Mouse (Mus musculus) forebrain, embryonic 16.5 days (tissue): ENCODE results near the gene Fam178b. TPM values are rescaled to one million over a fixed set of nuclear protein-coding genes. Genes with fewer than 3 reads are reported as not detected.

Source experiments
- ATAC-seq: fragments of 200-750 bp; cut with Nextera tagmentation; 2 replicates; pipeline ENCODE4 v1.8.0; 2017; ENCODE audit warnings: mild to moderate bottlenecking, moderate library complexity
- H3K27ac ChIP-seq: fragments of 300-500 bp; sonication (generic); 2 replicates; pipeline ENCODE4 v1.5.1; 2014; ENCODE audit warnings: low read length, control low read depth
- H3K27me3 ChIP-seq: fragments of 300-500 bp; sonication (generic); replicated peaks from 2 replicates; pipeline ENCODE4 v1.6.1; 2014; ENCODE audit warnings: low read length; ENCODE audit not compliant: control insufficient read depth, insufficient read depth
- H3K36me3 ChIP-seq: fragments of 300-500 bp; sonication (generic); 2 replicates; pipeline ENCODE4 v1.6.1; 2014; ENCODE audit not compliant: control insufficient read depth, insufficient read depth
- H3K4me1 ChIP-seq: fragments of 300-500 bp; sonication (generic); replicated peaks from 2 replicates; pipeline ENCODE4 v1.6.1; 2014; ENCODE audit warnings: low read length; ENCODE audit not compliant: control insufficient read depth, insufficient read depth
- H3K4me2 ChIP-seq: fragments of 300-500 bp; sonication (generic); 2 replicates; pipeline ENCODE4 v1.6.1; 2014; ENCODE audit warnings: mild to moderate bottlenecking, low read length, control low read depth
- H3K4me3 ChIP-seq: fragments of 300-500 bp; sonication (generic); replicated peaks from 2 replicates; pipeline ENCODE4 v1.5.1; 2014; ENCODE audit warnings: mild to moderate bottlenecking, low read length, control low read depth
- H3K9ac ChIP-seq: fragments of 300-500 bp; sonication (generic); replicated peaks from 2 replicates; pipeline ENCODE4 v1.6.1; 2014; ENCODE audit warnings: low read depth, low read length, control low read depth
- H3K9me3 ChIP-seq: fragments of 300-500 bp; sonication (generic); 2 replicates; pipeline ENCODE4 v1.6.1; 2016; ENCODE audit warnings: low read length; ENCODE audit not compliant: control insufficient read depth
- WGBS: fragments of 180-500 bp; shearing (Covaris S2); extraction: QIAGEN DNeasy Blood & Tissue Kit; methylation state at CpG from one replicate; pipeline ENCODE4 v1.1.7; 2014; 5-methylcytosine and 5-hydroxymethylcytosine counted together
- polyA plus RNA-seq: library from polyadenylated mRNA; unstranded; fragments of >200 nt; fragmentation: Nextera tagmentation; extraction: Ambion mirVana; gene quantifications from 2 replicates; pipeline ENCODE4 v1.2.1, GENCODE M21; 2015

Gene Fam178b
- polyA plus RNA-seq, 1 experiment from 2014 or later = not detected

DNA sequence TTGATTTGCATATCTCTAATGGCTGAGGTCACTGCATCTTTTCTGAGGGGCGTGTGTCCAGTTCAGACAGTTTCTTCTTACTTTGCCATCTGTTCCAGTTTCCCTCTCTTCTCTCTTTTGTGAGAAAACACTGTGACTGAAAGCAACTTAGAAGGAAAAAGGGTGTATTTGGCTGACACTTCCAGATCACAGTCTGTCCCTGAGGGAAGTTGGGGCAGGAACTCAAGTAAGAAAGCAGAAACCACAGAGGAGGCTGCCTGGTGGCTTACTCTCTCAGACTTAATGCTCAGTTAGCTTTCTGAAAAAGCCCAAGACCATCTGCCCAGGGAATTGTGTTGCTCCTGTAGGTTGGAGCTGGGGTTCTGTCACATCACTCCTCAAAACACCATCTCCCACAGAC is 68.4 kb downstream of the Fam178b start:
- Histone ChIP-seq H3K4me1 (peaks cover 7% of the 10 kb centered on the region), H3K4me2 (no peak overlapping the region), H3K36me3 (no peaks in the 10 kb centered on the region), H3K4me3 (no peak overlapping the region), H3K27me3 (no peaks in the 10 kb centered on the region), H3K27ac (no peak overlapping the region), H3K9me3 (no peaks in the 10 kb centered on the region), H3K9ac (no peak overlapping the region)
- 57% methylated on average over 1 of the region's 1 CpGs for WGBS
- ATAC-seq = no peak

DNA sequence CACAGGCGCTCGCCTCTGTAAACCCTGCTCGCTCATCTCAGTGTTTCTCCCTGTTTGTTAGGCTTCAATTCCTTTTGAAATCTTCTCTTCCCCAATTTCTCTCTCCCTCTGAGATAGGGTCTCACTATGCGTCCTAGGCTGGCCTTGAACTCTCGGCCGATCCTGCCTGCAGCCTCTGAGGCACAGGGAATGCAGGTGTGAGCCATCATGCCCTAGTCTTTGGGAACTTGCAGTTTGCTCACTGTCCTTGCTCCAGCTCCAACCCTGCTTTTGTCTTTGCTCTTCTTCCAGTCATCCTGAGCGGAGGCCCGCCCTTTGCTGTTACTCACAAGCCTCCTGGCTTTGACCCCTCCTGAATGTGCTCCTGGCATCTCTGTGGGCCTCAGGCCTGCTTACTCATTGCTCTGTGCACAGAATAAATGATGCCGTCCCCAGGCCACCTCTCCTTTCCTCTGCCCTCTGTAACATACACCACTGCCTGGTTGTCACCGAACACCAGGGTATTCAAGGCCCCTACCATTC is 69.5 kb downstream of the Fam178b start:
- Histone ChIP-seq H3K9ac (no peak overlapping the region), H3K27ac (no peak overlapping the region), H3K9me3 (no peaks in the 10 kb centered on the region), H3K36me3 (no peaks in the 10 kb centered on the region), H3K4me1 (peaks cover 7% of the 10 kb centered on the region), H3K4me2 (no peak overlapping the region), H3K27me3 (no peaks in the 10 kb centered on the region), H3K4me3 (no peak overlapping the region)
- no peak for ATAC-seq
- 87% methylated on average over 10 of the region's 10 CpGs for WGBS

DNA sequence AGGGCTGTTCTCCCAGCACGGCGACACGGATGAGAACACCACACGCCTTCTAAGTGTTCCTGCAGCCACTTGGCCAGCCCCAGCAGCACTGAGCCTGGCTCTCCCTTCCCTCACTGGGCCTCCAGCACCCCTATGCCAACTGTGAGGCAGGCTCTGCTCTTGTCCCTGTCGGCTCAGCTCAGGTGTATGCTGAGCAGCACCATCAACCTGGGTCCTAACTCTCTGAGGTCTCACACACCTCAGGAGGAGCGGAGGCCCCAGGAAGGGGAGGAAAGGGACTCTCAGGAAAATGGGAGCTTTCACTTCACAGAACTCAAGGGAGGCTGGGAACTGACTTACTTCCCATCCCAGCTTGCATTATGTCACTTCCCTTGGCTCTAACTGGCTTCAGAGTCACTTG is 70.6 kb downstream of the Fam178b start:
- Histone ChIP-seq H3K36me3 (no peaks in the 10 kb centered on the region), H3K4me1 (peaks cover 7% of the 10 kb centered on the region), H3K4me2 (no peak overlapping the region), H3K9me3 (no peaks in the 10 kb centered on the region), H3K4me3 (no peak overlapping the region), H3K27ac (no peak overlapping the region), H3K9ac (no peak overlapping the region), H3K27me3 (no peaks in the 10 kb centered on the region)
- 76% methylated on average over 6 of the region's 6 CpGs for WGBS
- ATAC-seq = no peak

DNA sequence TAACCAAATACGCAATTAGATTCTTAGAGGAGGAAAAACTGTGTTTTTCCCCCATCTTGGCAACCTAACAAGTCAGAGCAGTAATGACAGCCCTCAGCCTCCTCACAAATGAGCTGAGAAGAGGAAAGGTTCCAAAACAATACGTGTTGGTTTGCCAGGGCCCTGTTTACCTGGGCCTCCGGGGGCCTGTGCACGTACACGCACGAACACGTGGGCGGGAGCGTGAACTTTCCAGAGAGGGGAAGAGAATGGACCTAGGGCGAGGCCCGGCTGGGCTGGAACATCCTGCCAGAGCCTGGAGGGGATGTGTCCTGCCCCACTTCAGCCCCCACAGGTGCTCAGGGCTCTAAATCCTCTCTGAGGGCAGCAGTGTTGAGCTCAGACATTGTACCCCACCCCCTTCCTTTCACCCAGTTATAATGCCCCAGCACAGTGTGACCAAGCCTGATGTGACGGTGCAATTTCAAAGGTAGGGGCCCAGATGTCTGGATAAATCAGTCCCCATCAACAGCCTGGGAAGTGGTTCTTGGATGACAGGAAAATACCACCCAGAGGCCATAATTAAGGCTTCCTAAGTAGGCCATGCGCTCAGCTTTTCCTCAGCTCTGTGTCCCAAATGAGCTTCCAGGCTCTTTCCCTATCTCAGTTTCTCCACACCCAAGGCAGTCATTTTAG is 71.4 kb downstream of the Fam178b start:
- ATAC-seq = no peak
- Histone ChIP-seq H3K9ac (no peak overlapping the region), H3K27me3 (no peaks in the 10 kb centered on the region), H3K4me3 (no peak overlapping the region), H3K4me1 (peaks cover 13% of the 10 kb centered on the region), H3K36me3 (no peaks in the 10 kb centered on the region), H3K9me3 (no peaks in the 10 kb centered on the region), H3K27ac (no peak overlapping the region), H3K4me2 (no peak overlapping the region)
- WGBS = 57% methylated on average over 13 of the region's 13 CpGs

DNA sequence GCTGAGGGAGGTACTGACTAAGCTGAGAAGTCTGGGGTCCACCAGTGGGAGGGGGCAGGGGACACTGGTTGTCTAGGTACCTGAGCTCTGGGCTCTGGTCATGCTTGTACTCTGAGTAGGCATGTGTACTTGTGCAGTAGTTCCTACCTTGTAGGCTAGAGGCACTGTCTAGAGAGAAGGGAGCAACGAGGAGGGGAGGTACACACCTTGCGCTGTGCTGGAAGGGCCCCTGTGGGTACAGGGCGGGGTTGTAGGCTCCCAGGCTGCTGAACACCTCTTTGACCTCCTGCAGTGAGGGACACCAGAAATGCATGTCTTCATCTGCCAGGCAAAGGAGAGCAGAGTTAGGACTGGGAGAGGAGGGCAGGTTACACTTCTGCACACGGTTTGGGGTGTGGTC is 74.8 kb downstream of the Fam178b start:
- no peaks in the 10 kb centered on the region for H3K9me3 ChIP-seq
- no peak overlapping the region for H3K9ac ChIP-seq
- ATAC-seq = no peak
- H3K27me3 ChIP-seq = no peaks in the 10 kb centered on the region
- no peak overlapping the region for H3K4me3 ChIP-seq
- 84% methylated on average over 4 of the region's 4 CpGs for WGBS
- no peak overlapping the region for H3K4me2 ChIP-seq
- H3K27ac ChIP-seq = no peak overlapping the region
- no peaks in the 10 kb centered on the region for H3K36me3 ChIP-seq
- H3K4me1 ChIP-seq = peaks cover 19% of the 10 kb centered on the region

DNA sequence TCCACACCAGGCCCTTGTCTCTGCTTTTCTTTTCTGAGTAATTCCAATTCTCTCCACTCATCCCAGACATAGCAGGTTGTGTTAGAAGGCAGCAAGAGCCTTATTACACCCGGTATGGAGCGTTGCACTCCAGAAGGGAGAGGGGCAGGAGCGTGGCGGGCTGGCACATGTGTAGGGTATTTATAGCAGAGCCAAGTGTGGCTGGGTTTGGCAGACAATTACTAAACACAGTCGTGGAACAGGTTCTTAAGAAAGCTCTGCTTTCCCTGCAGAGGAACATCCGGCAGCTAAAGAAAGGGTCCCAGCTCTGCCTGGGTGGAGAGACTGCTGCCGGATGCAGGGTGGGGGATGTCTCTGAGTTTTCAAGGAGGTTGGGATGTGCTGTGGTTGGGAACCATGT is 76.0 kb downstream of the Fam178b start:
- Histone ChIP-seq H3K27ac (peak overlapping the region; percentile 48), H3K4me2 (no peak overlapping the region), H3K36me3 (no peaks in the 10 kb centered on the region), H3K9me3 (no peaks in the 10 kb centered on the region), H3K27me3 (no peaks in the 10 kb centered on the region), H3K4me1 (peaks cover 23% of the 10 kb centered on the region), H3K4me3 (no peak overlapping the region), H3K9ac (no peak overlapping the region)
- 37% methylated on average over 7 of the region's 7 CpGs for whole genome bisulfite sequencing
- peak; percentile 65 for ATAC-seq

DNA sequence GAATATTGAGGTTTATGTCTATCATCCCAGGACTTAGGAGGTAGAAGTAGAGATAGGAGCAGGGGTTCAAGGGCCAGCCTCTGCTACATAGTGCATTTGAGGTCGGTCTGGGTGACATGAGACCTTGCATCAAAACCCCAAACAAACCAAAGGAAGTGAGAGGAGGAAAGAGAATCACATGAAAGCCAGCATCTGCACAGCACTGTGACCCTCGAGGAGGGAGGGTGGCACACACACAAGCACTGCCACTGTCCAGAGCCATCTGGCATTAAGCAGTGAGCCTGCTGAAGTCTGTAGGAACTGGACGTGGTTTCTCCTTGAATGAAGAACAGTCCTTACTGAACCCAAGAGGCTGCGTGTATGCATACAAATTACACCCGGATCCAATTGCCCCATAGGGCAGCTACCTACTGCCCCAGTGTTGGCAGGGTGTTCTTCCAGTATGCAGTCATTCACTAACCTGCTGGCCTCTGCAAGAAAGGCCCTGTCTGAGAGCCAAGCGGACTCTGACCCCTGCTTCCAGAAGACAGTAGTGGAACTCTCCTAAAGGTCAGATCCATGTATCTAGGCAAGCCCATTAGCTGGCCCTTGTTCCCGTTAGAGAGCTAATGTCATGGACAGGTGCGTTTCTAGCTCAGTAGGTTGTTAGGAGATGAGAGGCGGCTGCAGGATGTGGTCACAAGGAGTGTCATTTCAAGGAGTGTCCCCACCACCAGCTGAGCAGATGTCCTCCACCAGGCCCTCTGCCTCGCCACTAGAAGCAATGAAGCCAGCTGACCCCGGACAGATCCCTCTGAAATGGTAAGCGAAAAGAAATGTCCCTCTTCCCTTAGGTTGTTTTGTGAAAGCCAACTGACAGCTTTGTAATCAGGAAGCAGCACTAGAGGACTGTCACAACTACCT is 78.5 kb downstream of the Fam178b start:
- no peak for ATAC-seq

GRCm38 (mm10) chr1:36603361-36603760 is 79.6 kb downstream of the Fam178b start:
- H3K4me2 ChIP-seq = no peak overlapping the region
- H3K9me3 ChIP-seq = no peaks in the 10 kb centered on the region
- 34% methylated on average over 9 of the region's 9 CpGs for WGBS
- H3K36me3 ChIP-seq = no peaks in the 10 kb centered on the region
- H3K9ac ChIP-seq = no peak overlapping the region
- H3K4me3 ChIP-seq = no peak overlapping the region
- H3K27ac ChIP-seq = peak overlapping the region; percentile 72
- no peaks in the 10 kb centered on the region for H3K27me3 ChIP-seq
- H3K4me1 ChIP-seq = peaks cover 19% of the 10 kb centered on the region
- peak; percentile 79 for ATAC-seq

More for the DNA sequence above, 78.5 kb downstream of the Fam178b start:
- Histone ChIP-seq H3K4me3 (no peak overlapping the region), H3K4me1 (peaks cover 19% of the 10 kb centered on the region), H3K36me3 (no peaks in the 10 kb centered on the region), H3K4me2 (no peak overlapping the region), H3K9me3 (no peaks in the 10 kb centered on the region), H3K27me3 (no peaks in the 10 kb centered on the region), H3K27ac (no peak overlapping the region), H3K9ac (no peak overlapping the region)
- WGBS = 83% methylated on average over 12 of the region's 12 CpGs

GRCm38 (mm10) chr1:36602271-36602670 is 80.7 kb downstream of the Fam178b start:
- Histone ChIP-seq H3K9ac (no peak overlapping the region), H3K4me3 (no peak overlapping the region), H3K4me1 (peaks cover 19% of the 10 kb centered on the region), H3K27ac (no peak overlapping the region), H3K9me3 (no peaks in the 10 kb centered on the region), H3K36me3 (no peaks in the 10 kb centered on the region), H3K27me3 (no peaks in the 10 kb centered on the region), H3K4me2 (no peak overlapping the region)
- 69% methylated on average over 4 of the region's 4 CpGs for WGBS
- no peak for ATAC-seq
